Comparison of ENCODE assay signal across 8 mouse cellular contexts in the genomic region with DNA sequence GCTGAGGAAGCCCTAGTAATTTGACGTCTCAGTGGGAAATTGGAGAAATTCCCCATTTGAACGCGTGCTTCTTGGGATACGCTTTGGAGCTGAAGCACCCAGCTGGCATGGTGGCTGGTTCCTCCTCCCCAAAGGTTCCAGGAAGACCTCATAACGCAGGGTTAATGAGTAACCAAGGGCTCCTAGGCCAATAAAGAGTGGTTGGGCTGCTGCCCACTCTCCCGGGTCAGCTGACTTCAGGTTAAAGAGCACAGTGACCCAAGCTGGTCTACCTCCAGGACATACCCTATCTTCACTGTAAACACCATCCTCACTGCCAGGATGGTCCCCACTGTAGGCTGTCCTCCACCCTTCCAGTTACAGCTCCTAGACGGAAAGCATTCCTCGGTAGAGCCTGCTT. TPM values are rescaled to one million over a fixed set of nuclear protein-coding genes. Genes with fewer than 3 reads are reported as not detected.
DNase-seq lines count a peak whose midpoint lies in the region; ATAC-seq and TF ChIP-seq lines count a peak whose summit lies in the region.
"Had no signal": no experiment of that assay in that cellular context is flagged by ENCODE, and none has a peak within 500 bp of the region (broad histone marks: within the 10 kb centered on the region; RNA-seq: fewer than 3 reads in every experiment).

No protein-coding gene starts in this region.

- H3K4me1 ChIP-seq in neural tube, embryonic 12.5 days = peaks cover 21% of the 10 kb centered on the region
- peaks cover 15% of the 10 kb centered on the region for H3K4me1 ChIP-seq in kidney, postnatal 0 days (replicated peaks; ENCODE audit: insufficient read depth, low read length)
- peaks cover 0 to 5% of the 10 kb centered on the region in 2 experiments; a peak in 1 of 4 replicates for H3K4me1 ChIP-seq in liver, embryonic 14.5 days (replicated peaks; ENCODE audit: control insufficient read depth in 2 of 2, insufficient read depth in 2 of 2, low read length in 1 of 2)

- ATAC-seq in neural tube, embryonic 12.5 days (ENCODE audit: low FRiP score, low read depth) = no peak
- peak; percentile 31; the same call in 1 of the 2 replicates for ATAC-seq in kidney, postnatal 0 days (replicated peaks; ENCODE audit: low FRiP score, low read depth)
- ATAC-seq in liver, embryonic 14.5 days (ENCODE audit: insufficient read depth) = peak; percentile 64
- no peak for ATAC-seq in cerebellum, adult (ENCODE audit: insufficient number of reproducible peaks, low FRiP score, low TSS enrichment)

- H3K9me3 ChIP-seq in neural tube, embryonic 12.5 days = no peaks in the 10 kb centered on the region
- H3K9me3 ChIP-seq in kidney, postnatal 0 days (replicated peaks; ENCODE audit: low read length) = no peaks in the 10 kb centered on the region
- H3K9me3 ChIP-seq in liver, embryonic 14.5 days (ENCODE audit: control insufficient read depth, low read length) = no peaks in the 10 kb centered on the region
- H3K9me3 ChIP-seq: heart, embryonic 13.5 days had no signal

- WGBS in neural tube, embryonic 12.5 days = 77% methylated on average over 8 of the region's 8 CpGs
- 65% methylated on average over 8 of the region's 8 CpGs for whole genome bisulfite sequencing in kidney, postnatal 0 days
- 63% methylated on average over 8 of the region's 8 CpGs for WGBS in liver, embryonic 14.5 days (ENCODE audit: insufficient replicate concordance)

- no peak for TF ChIP-seq CTCF in kidney, postnatal 0 days (IDR thresholded peaks at IDR 0.05; ENCODE audit: low read depth)
- no peak for TF ChIP-seq CTCF in liver, embryonic 14.5 days (IDR thresholded peaks at IDR 0.05; ENCODE audit: low read depth)

- no peak for DNase-seq in neural tube, embryonic 10.5 days (ENCODE audit: extremely low spot score, low spot score)
- peak; percentile 46 for DNase-seq in kidney, postnatal 0 days (ENCODE audit: low spot score)
- peak in 2 of 3 experiments; percentile 33 to 42 for DNase-seq in liver, embryonic 14.5 days (ENCODE audit: low read depth in 3 of 3, low spot score in 3 of 3)
- DNase-seq in yolk sac, embryonic 10.5 days (ENCODE audit: low spot score) = peak; percentile 87
- no peak for DNase-seq in cerebellum, postnatal 10 days

- TF ChIP-seq EP300 in liver, embryonic 14.5 days (IDR thresholded peaks at IDR 0.05; ENCODE audit: low read depth) = no peak

- H3K27me3 ChIP-seq in neural tube, embryonic 12.5 days (replicated peaks) = peaks cover 11% of the 10 kb centered on the region; the same call in 1 of the 2 replicates
- H3K27me3 ChIP-seq in kidney, postnatal 0 days (ENCODE audit: insufficient read depth, low read length) = no peaks in the 10 kb centered on the region
- H3K27me3 ChIP-seq in liver, embryonic 14.5 days (ENCODE audit: control insufficient read depth, insufficient read depth, low read length) = peaks cover 11% of the 10 kb centered on the region

- H3K36me3 ChIP-seq in neural tube, embryonic 12.5 days = 0 out of 2 replicates have a peak, but pooled peaks cover 7% of the 10 kb centered on the region
- no peaks in the 10 kb centered on the region for H3K36me3 ChIP-seq in kidney, postnatal 0 days (ENCODE audit: insufficient read depth, low read length)
- H3K36me3 ChIP-seq in liver, embryonic 14.5 days (replicated peaks; ENCODE audit: control insufficient read depth, insufficient read depth, low read depth) = no peaks in the 10 kb centered on the region
- H3K36me3 ChIP-seq: heart, embryonic 13.5 days had no signal

- 0 out of 2 replicates have a peak overlapping the region, but pooled peaks have one; percentile 59 for H3K4me2 ChIP-seq in neural tube, embryonic 12.5 days (replicated peaks)
- 0 out of 2 replicates have a peak overlapping the region, but pooled peaks have one; percentile 32 for H3K4me2 ChIP-seq in kidney, postnatal 0 days (ENCODE audit: low read length)
- H3K4me2 ChIP-seq in liver, embryonic 14.5 days (ENCODE audit: low read depth) = peak overlapping the region; percentile 44; the same call in 1 of the 2 replicates
- H3K4me2 ChIP-seq: heart, embryonic 13.5 days had no signal

- no peak overlapping the region for H3K27ac ChIP-seq in neural tube, embryonic 12.5 days
- H3K27ac ChIP-seq in kidney, postnatal 0 days = peak overlapping the region; percentile 87
- no peak overlapping the region for H3K27ac ChIP-seq in liver, embryonic 14.5 days
- H3K27ac ChIP-seq: heart, embryonic 13.5 days had no signal

- H3K4me3 ChIP-seq in neural tube, embryonic 12.5 days = no peak overlapping the region
- no peak overlapping the region for H3K4me3 ChIP-seq in kidney, postnatal 0 days (replicated peaks; ENCODE audit: low read depth, low read length)
- H3K4me3 ChIP-seq in liver, embryonic 14.5 days (ENCODE audit: insufficient read depth in 1 of 2, low read depth in 2 of 2, low read length in 2 of 2) = peak overlapping the region in 1 of 2 experiments; percentile 33; a peak in 1 of 4 replicates
- H3K4me3 ChIP-seq: heart, embryonic 13.5 days had no signal

- H3K9ac ChIP-seq in neural tube, embryonic 12.5 days = no peak overlapping the region
- H3K9ac ChIP-seq in kidney, postnatal 0 days (ENCODE audit: low read depth, low read length) = no peak overlapping the region
- no peak overlapping the region for H3K9ac ChIP-seq in liver, embryonic 14.5 days (replicated peaks)
- H3K9ac ChIP-seq: heart, embryonic 13.5 days had no signal

RNA-seq across cellular contexts. Expression of a gene that starts 4.7 kb away (rescaled TPM):
- 13.6 and 15.3 TPM in 2 replicates for polyA plus RNA-seq in neural tube, embryonic 12.5 days (2016; fragmentation: Nextera tagmentation; extraction: Ambion mirVana)
- 32.6 and 33.3 TPM in 2 replicates for polyA plus RNA-seq in kidney, postnatal 0 days (2015; fragmentation: Nextera tagmentation; extraction: Ambion mirVana)
- polyA plus RNA-seq in liver, embryonic 14.5 days (2012; rRNA removed) = 12.7 and 17.8 TPM in 2 replicates
- 9.1 and 10.5 TPM in 2 replicates for polyA plus RNA-seq in liver, embryonic 14.5 days (2014; fragmentation: Nextera tagmentation; extraction: Ambion mirVana)

RNA-seq across cellular contexts. Expression of a gene that starts 31.4 kb away (rescaled TPM):
- polyA plus RNA-seq in neural tube, embryonic 12.5 days (2016; fragmentation: Nextera tagmentation; extraction: Ambion mirVana) = 24.1 and 28.0 TPM in 2 replicates
- polyA plus RNA-seq in kidney, postnatal 0 days (2015; fragmentation: Nextera tagmentation; extraction: Ambion mirVana) = 17.1 and 17.7 TPM in 2 replicates
- polyA plus RNA-seq in liver, embryonic 14.5 days (2012; rRNA removed) = 8.8 and 9.2 TPM in 2 replicates
- 9.9 and 11.7 TPM in 2 replicates for polyA plus RNA-seq in liver, embryonic 14.5 days (2014; fragmentation: Nextera tagmentation; extraction: Ambion mirVana)

RNA-seq across cellular contexts. Expression of a gene that starts 46.2 kb away (rescaled TPM):
- polyA plus RNA-seq in neural tube, embryonic 12.5 days (2016; fragmentation: Nextera tagmentation; extraction: Ambion mirVana) = 75.9 and 79.7 TPM in 2 replicates
- polyA plus RNA-seq in kidney, postnatal 0 days (2015; fragmentation: Nextera tagmentation; extraction: Ambion mirVana) = 97.5 and 107 TPM in 2 replicates
- polyA plus RNA-seq in liver, embryonic 14.5 days (2012; rRNA removed) = 59.1 and 60.6 TPM in 2 replicates
- polyA plus RNA-seq in liver, embryonic 14.5 days (2014; fragmentation: Nextera tagmentation; extraction: Ambion mirVana) = 73.8 and 81.2 TPM in 2 replicates

RNA-seq across cellular contexts. Expression of a gene that starts 53.4 kb away (rescaled TPM):
- polyA plus RNA-seq in neural tube, embryonic 12.5 days (2016; fragmentation: Nextera tagmentation; extraction: Ambion mirVana) = 27.6 and 27.9 TPM in 2 replicates
- 99.3 and 108 TPM in 2 replicates for polyA plus RNA-seq in kidney, postnatal 0 days (2015; fragmentation: Nextera tagmentation; extraction: Ambion mirVana)
- 45.2 and 58.7 TPM in 2 replicates for polyA plus RNA-seq in liver, embryonic 14.5 days (2012; rRNA removed)
- polyA plus RNA-seq in liver, embryonic 14.5 days (2014; fragmentation: Nextera tagmentation; extraction: Ambion mirVana) = 115 and 132 TPM in 2 replicates

Comparison
In these comparisons a context has a peak if more than half of its experiments do, and no peak if none do; other contexts are left out.
1. ATAC-seq: peak in kidney, postnatal 0 days (single experiment) and liver, embryonic 14.5 days (single experiment); none in neural tube, embryonic 12.5 days (single experiment) and cerebellum, adult (single experiment).
2. DNase-seq: peak in kidney, postnatal 0 days (single experiment), liver, embryonic 14.5 days (2 of 3) and yolk sac, embryonic 10.5 days (single experiment); none in neural tube, embryonic 10.5 days (single experiment) and cerebellum, postnatal 10 days (0 of 2).
3. Peak in every context shown above with its lines, with median percentiles within 50 percentile points of each other: H3K4me2 ChIP-seq.